Mouse (Mus musculus) thymus, adult 2 months (tissue): Measurements from ENCODE around the gene P3h4. TPM values are rescaled to one million over a fixed set of nuclear protein-coding genes. Genes with fewer than 3 reads are reported as not detected.
A peak's percentile ranks its signal among the peaks of the same experiment; 100 is the strongest.
"Not testable (repeated sequence)": the region's sequence is repeated elsewhere in the genome, so short reads cannot be mapped to it uniquely, and the experiment has no call there.

Source experiments
- DNase-seq: peaks from one replicate; pipeline ENCODE4 v3.0.0; 2021
- H3K27ac ChIP-seq: fragments of 200-500 bp; 2 replicates; pipeline ENCODE4 v1.5.1; 2012; ENCODE audit warnings: low read length, control low read depth; ENCODE audit not compliant: control insufficient read depth, insufficient read depth
- H3K27me3 ChIP-seq: fragments of 200-500 bp; 2 replicates; pipeline ENCODE4 v1.6.1; 2012; ENCODE audit warnings: mild to moderate bottlenecking, low read length, moderate library complexity, mixed read lengths; ENCODE audit not compliant: control insufficient read depth, insufficient read depth
- H3K36me3 ChIP-seq: fragments of 200-500 bp; 2 replicates; pipeline ENCODE4 v1.6.1; 2012; ENCODE audit warnings: mild to moderate bottlenecking, low read length, moderate library complexity; ENCODE audit not compliant: control insufficient read depth, insufficient read depth
- H3K4me1 ChIP-seq: fragments of 200-500 bp; replicated peaks from 2 replicates; pipeline ENCODE4 v1.6.1; 2012; ENCODE audit warnings: low read length; ENCODE audit not compliant: control insufficient read depth, insufficient read depth
- H3K4me3 ChIP-seq: fragments of 200-500 bp; 2 replicates; pipeline ENCODE4 v1.5.1; 2012; ENCODE audit warnings: mild to moderate bottlenecking, low read length, control low read depth, moderate library complexity; ENCODE audit not compliant: control insufficient read depth, insufficient read depth
- CTCF ChIP-seq: fragments of 200-500 bp; IDR thresholded peaks from 2 replicates; pipeline ENCODE4 v1.5.1; 2012; ENCODE audit warnings: mild to moderate bottlenecking, control low read depth, low read length, moderate library complexity, borderline replicate concordance; ENCODE audit not compliant: control insufficient read depth, poor library complexity, insufficient read depth; ENCODE audit errors: extremely low read depth
- POLR2A ChIP-seq: fragments of 200-500 bp; IDR thresholded peaks from 2 replicates; pipeline ENCODE4 v1.6.1; 2012; ENCODE audit warnings: mild to moderate bottlenecking, low read length, control low read depth, moderate library complexity; ENCODE audit not compliant: control insufficient read depth, poor library complexity, insufficient read depth; ENCODE audit errors: extremely low read depth
- WGBS: fragments of 180-500 bp; shearing (Covaris S2); methylation state at CpG from one replicate; pipeline ENCODE4 v1.1.7; 2018; 5-methylcytosine and 5-hydroxymethylcytosine counted together
- polyA plus RNA-seq: library from polyadenylated mRNA; depleted of rRNA; stranded (reverse); fragments of >200 nt; gene quantifications from 2 replicates; pipeline ENCODE4 v1.2.3, GENCODE M21; 2012; rRNA removed

P3h4 gene
- polyA plus RNA-seq, 1 experiment, result 22.3 TPM

GRCm38 (mm10) chr11:100369822-100370221, 44.8 kb downstream of the P3h4 start:
- WGBS, result 78% methylated on average over 8 of the region's 8 CpGs
- DNase-seq, result no peak

GRCm38 (mm10) chr11:100369145-100369544, 45.5 kb downstream of the P3h4 start:
- Histone ChIP-seq H3K36me3 (peaks cover 6% of the 10 kb centered on the region; the same call in 1 of the 2 replicates), H3K4me1 (peaks cover 10% of the 10 kb centered on the region), H3K4me3 (no peak overlapping the region), H3K27ac (no peak overlapping the region), H3K27me3 (no peaks in the 10 kb centered on the region)
- WGBS, result 91% methylated on average over 7 of the region's 7 CpGs
- TF ChIP-seq POLR2A (no peak), CTCF (no peak)
- no peak for DNase-seq

More at GRCm38 (mm10) chr11:100369822-100370221, 44.8 kb downstream of the P3h4 start:
- no peak for TF ChIP-seq CTCF
- TF ChIP-seq POLR2A, result no peak
- Histone ChIP-seq H3K4me1 (peaks cover 10% of the 10 kb centered on the region), H3K27ac (no peak overlapping the region), H3K27me3 (no peaks in the 10 kb centered on the region), H3K4me3 (no peak overlapping the region), H3K36me3 (peaks cover 6% of the 10 kb centered on the region; the same call in 1 of the 2 replicates)

- Histone ChIP-seq H3K36me3 (no peaks in the 10 kb centered on the region), H3K27ac (no peak overlapping the region), H3K27me3 (no peaks in the 10 kb centered on the region; the same call in 1 of the 2 replicates), H3K4me3 (no peak overlapping the region), H3K4me1 (peaks cover 4% of the 10 kb centered on the region)
- WGBS, result 17% methylated on average over 12 of the region's 12 CpGs
- peak; percentile 74 for DNase-seq
- TF ChIP-seq CTCF (peak; percentile 82; the same call in 1 of the 2 replicates), POLR2A (no peak)
Measured at GRCm38 (mm10) chr11:100362979-100363562, 51.6 kb downstream of the P3h4 start.

- peak; percentile 82 for DNase-seq
- Histone ChIP-seq H3K36me3 (no peaks in the 10 kb centered on the region), H3K4me3 (no peak overlapping the region), H3K27me3 (no peaks in the 10 kb centered on the region; the same call in 1 of the 2 replicates), H3K27ac (no peak overlapping the region), H3K4me1 (peaks cover 4% of the 10 kb centered on the region)
- 10% methylated on average over 8 of the region's 8 CpGs for WGBS
- no peak for TF ChIP-seq CTCF
Measured at GRCm38 (mm10) chr11:100362209-100362978, 52.2 kb downstream of the P3h4 start.

GRCm38 (mm10) chr11:100361059-100361458, 53.6 kb downstream of the P3h4 start:
- not testable (repeated sequence) for H3K4me1 ChIP-seq, H3K27me3 ChIP-seq, H3K4me3 ChIP-seq, H3K27ac ChIP-seq, H3K36me3 ChIP-seq, DNase-seq
- WGBS, result 33% methylated on average over 1 of the region's 13 CpGs

GRCm38 (mm10) chr11:100360175-100360574, 54.5 kb downstream of the P3h4 start:
- Histone ChIP-seq H3K36me3 (no peaks in the 10 kb centered on the region), H3K27me3 (peaks cover 7% of the 10 kb centered on the region; the same call in 1 of the 2 replicates), H3K4me3 (no peak overlapping the region), H3K27ac (no peak overlapping the region), H3K4me1 (peaks cover 16% of the 10 kb centered on the region)
- no peak for TF ChIP-seq POLR2A
- WGBS, result 59% methylated on average over 6 of the region's 6 CpGs
- no peak for DNase-seq

Other genes with a start within 250 kb of the P3h4 start
- 0.31 and 0.42 TPM in 2 replicates for gene Krt9, start 221.6 kb downstream of the P3h4 start, polyA plus RNA-seq
- 59.7 and 80.7 TPM in 2 replicates for gene Krt14, start 207.3 kb downstream of the P3h4 start, polyA plus RNA-seq
- gene Krt16, start 165.9 kb downstream of the P3h4 start, polyA plus RNA-seq, result 4.1 and 4.8 TPM in 2 replicates
- gene Krt17, start 153.8 kb downstream of the P3h4 start, polyA plus RNA-seq, result 238 and 276 TPM in 2 replicates
- gene Krt42, start 145.0 kb downstream of the P3h4 start, polyA plus RNA-seq, result 0.31 and 0.97 TPM in 2 replicates
- gene Eif1, start 95.0 kb downstream of the P3h4 start, polyA plus RNA-seq, result 117 and 131 TPM in 2 replicates
- 2.0 and 2.4 TPM in 2 replicates for gene Gast, start 80.4 kb downstream of the P3h4 start, polyA plus RNA-seq
- 7.7 and 8.6 TPM in 2 replicates for gene Hap1, start 58.7 kb downstream of the P3h4 start, polyA plus RNA-seq
- 220 and 221 TPM in 2 replicates for gene Jup, start 17.1 kb downstream of the P3h4 start, polyA plus RNA-seq
- 7.8 and 9.5 TPM in 2 replicates for gene Fkbp10, start 861 bp upstream of the P3h4 start, polyA plus RNA-seq
- gene Nt5c3b, start 27.0 kb upstream of the P3h4 start, polyA plus RNA-seq, result 129 and 136 TPM in 2 replicates
- 0.58 and 0.66 TPM in 2 replicates for gene Klhl10, start 27.1 kb upstream of the P3h4 start, polyA plus RNA-seq
- 8.0 and 10.4 TPM in 2 replicates for gene Klhl11, start 57.9 kb upstream of the P3h4 start, polyA plus RNA-seq
- 150 and 214 TPM in 2 replicates for gene Acly, start 113.2 kb upstream of the P3h4 start, polyA plus RNA-seq
- 0.58 and 1.1 TPM in 2 replicates for gene Ttc25, start 130.8 kb upstream of the P3h4 start, polyA plus RNA-seq
- gene Cnp, start 160.1 kb upstream of the P3h4 start, polyA plus RNA-seq, result 138 and 153 TPM in 2 replicates
- gene Nkiras2, start 204.4 kb upstream of the P3h4 start, polyA plus RNA-seq, result 64.6 and 68.4 TPM in 2 replicates
- 99.8 and 110 TPM in 2 replicates for gene Dnajc7, start 205.3 kb upstream of the P3h4 start, polyA plus RNA-seq